Mouse (Mus musculus): ENCODE data around the gene Abcb8.
A peak's percentile ranks its signal among the peaks of the same experiment; 100 is the strongest.
"Not testable (repeated sequence)": the region's sequence is repeated elsewhere in the genome, so short reads cannot be mapped to it uniquely, and the experiment has no call there.

Gene Abcb8

GRCm38 (mm10) chr5:24369767-24370166 lies 23.7 kb upstream of the Abcb8 start:
- DNase-seq: no peak

- peak; percentile 62 for DNase-seq
Measured at GRCm38 (mm10) chr5:24373807-24374206, 19.7 kb upstream of the Abcb8 start.

GRCm38 (mm10) chr5:24374216-24374615 lies 19.2 kb upstream of the Abcb8 start:
- peak; percentile 30 for DNase-seq

- no peak for DNase-seq
Measured at GRCm38 (mm10) chr5:24374666-24375328, 18.7 kb upstream of the Abcb8 start.

GRCm38 (mm10) chr5:24378700-24379099 lies 14.8 kb upstream of the Abcb8 start:
- DNase-seq: no peak

- DNase-seq: peak; percentile 47
Measured at GRCm38 (mm10) chr5:24379501-24379900, 14.0 kb upstream of the Abcb8 start.

GRCm38 (mm10) chr5:24380499-24380898 lies 13.0 kb upstream of the Abcb8 start:
- no peak for DNase-seq

- DNase-seq: no peak
Measured at GRCm38 (mm10) chr5:24381486-24381885, 12.0 kb upstream of the Abcb8 start.

GRCm38 (mm10) chr5:24381988-24382387 lies 11.5 kb upstream of the Abcb8 start:
- no peak for DNase-seq

- DNase-seq: peak; percentile 96
Measured at GRCm38 (mm10) chr5:24383026-24383859, 10.2 kb upstream of the Abcb8 start.

- DNase-seq: no peak
Measured at GRCm38 (mm10) chr5:24384407-24384806, 9.1 kb upstream of the Abcb8 start.

GRCm38 (mm10) chr5:24385374-24385773 lies 8.1 kb upstream of the Abcb8 start:
- no peak for DNase-seq

- no peak for DNase-seq
Measured at GRCm38 (mm10) chr5:24385887-24386550, 7.4 kb upstream of the Abcb8 start.

GRCm38 (mm10) chr5:24387264-24388241 lies 5.9 kb upstream of the Abcb8 start:
- DNase-seq: peak; percentile 84

- no peak for DNase-seq
Measured at GRCm38 (mm10) chr5:24388246-24388915, 5.1 kb upstream of the Abcb8 start.

GRCm38 (mm10) chr5:24389011-24389657 lies 4.3 kb upstream of the Abcb8 start:
- DNase-seq: peak; percentile 63

GRCm38 (mm10) chr5:24389658-24390020 lies 3.8 kb upstream of the Abcb8 start:
- DNase-seq: no peak

GRCm38 (mm10) chr5:24391864-24392263 lies 1.6 kb upstream of the Abcb8 start, which contains the start of gene Atg9b:
Atg9b (minus strand) TSS chr5:24392143.
- DNase-seq: no peak

GRCm38 (mm10) chr5:24392724-24393123 lies 739 bp upstream of the Abcb8 start:
- no peak for DNase-seq

GRCm38 (mm10) chr5:24394165-24394894 lies 867 bp downstream of the Abcb8 start:
- DNase-seq: peak; percentile 99

GRCm38 (mm10) chr5:24396254-24396653 lies 2.8 kb downstream of the Abcb8 start:
- DNase-seq: not testable (repeated sequence)

Measured in retina, postnatal 1 day (tissue).